Mouse (Mus musculus): ENCODE results near the gene Dnah17.

The Dnah17 gene

GRCm38 (mm10) chr11:117993190-117994175 is 137.0 kb downstream of the Dnah17 start:
- peak; percentile 36 for DNase-seq

- DNase-seq, result peak; percentile 42
Measured at GRCm38 (mm10) chr11:117991502-117992470, 138.6 kb downstream of the Dnah17 start.

DNA sequence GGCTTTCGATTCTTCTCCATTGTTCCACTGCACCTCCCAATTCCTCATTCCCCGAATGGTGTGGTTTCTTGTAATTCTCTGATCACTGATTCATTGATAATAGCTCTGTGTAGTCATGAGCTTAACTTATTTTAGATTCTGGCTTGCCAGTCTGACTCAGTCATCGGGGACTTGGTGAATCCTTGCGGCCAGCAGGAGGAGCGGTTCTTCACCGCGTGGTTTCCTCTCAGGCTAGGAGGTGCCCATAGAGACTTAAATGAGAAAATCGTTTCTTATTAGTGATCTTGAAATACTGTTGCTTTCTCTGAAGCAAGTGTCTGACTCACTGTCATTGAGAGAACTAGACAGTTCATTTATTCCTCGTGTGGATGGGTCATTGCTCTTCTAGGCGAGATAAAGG is 140.5 kb downstream of the Dnah17 start:
- DNase-seq, result no peak

- DNase-seq, result no peak
Measured at GRCm38 (mm10) chr11:117989241-117989640, 141.2 kb downstream of the Dnah17 start.

DNA sequence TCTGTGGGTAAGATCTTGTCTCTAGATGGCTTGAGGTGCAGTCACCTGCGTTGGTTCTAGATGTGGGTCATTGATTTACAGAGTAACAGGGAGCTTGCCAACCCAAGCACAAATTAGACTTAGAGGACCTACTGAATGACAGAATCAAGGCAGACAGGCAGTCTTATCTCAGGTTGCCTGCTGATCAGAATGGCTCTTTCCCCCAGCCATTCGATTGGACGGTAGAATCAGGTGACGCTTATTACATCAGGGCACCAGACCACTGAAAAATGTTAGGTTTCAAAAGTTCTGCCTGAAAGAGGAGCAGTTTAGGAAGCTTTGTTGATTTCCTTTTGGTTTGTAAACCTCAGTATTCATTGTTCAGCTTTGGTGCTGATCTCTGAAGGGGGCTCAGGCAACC is 142.5 kb downstream of the Dnah17 start:
- peak; percentile 75 for DNase-seq

DNA sequence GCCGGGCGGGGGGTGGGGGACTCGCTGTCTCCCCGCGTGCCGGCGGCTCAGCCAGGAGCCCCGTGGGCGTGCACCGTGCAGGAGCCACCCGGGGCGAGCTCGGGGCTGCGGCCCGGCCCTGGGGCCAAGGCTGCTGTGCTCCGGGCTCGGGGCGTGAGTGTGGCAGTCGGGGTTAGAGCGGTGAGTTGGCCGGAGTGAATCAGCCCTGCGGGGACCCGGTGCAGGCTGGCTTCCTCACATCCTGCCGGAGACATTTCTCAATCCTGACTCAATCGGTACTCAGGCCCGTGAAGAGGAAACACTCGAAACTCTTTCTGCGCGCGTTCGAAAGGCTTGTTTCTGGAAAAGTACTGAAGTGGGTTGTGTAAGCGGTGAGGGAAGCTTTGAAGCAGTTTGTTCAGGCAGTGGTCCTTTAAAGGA is 143.4 kb downstream of the Dnah17 start:
- DNase-seq, result no peak

DNA sequence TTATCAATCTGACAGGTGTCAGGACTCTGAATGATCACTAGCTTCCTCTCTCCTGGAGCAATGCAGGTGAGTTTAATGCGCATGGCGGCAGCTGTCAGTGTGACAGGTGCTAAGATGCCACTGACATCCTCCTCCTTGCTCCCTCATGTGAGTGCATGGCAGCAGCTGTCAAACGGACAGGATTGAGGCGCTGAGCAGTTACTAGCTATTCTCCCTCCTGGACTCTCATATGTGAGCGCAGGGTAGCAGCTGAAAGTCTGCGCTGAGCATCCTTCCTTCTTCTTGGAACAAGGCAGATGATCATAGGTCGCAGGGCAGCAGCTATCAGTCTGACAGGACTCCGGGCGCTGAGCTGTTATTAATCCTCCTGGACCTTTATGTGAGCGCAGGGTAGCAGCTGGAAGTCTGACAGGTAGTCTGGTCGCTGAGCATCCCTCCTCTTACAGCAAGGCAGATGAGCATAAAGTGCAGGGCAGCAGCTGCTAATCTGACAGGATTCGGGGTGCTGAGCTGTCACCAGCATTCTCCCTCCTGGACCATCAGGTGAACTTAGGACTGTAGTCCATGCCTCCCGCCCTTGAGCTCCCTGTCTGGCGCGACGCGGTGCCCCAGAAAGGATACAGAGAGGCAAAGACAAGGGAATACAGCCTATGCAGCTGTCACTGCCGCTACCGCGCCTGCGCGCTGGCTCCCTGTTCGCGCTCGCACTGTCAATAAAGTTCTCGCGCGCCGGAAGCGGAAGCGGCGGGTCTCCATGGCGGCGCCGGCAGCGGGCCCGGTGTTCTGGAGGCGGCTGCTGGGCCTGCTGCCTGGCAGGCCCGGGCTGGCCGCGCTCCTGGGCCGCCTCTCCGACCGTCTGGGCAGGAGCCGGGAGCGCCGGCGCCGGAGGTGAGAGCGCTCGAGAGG is 144.1 kb downstream of the Dnah17 start, which contains the start of gene Pgs1:
Gene Pgs1 (plus strand): TSS at position 167 of the 906 bp plus-strand sequence.
- DNase-seq, result peak; percentile 91

DNA sequence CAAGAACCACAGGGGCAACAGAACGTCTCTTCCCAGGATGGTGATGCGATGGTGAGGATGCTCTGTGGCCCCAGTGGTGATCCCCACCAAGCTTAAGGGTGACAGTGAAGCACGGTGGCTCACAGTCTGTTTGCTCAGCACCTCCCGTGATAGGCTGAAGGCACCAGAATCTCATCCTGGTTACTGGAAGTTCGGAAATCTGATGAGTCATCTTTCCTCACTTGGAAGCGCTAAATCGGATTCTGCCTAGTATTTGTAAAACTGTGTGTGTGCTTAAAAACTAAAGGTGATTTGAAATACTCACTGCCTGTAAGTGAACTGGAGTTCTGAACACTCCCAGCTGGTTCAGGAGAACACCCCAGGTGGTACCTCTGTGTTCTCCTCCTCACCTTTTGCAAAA is 146.7 kb downstream of the Dnah17 start:
- DNase-seq, result no peak

DNA sequence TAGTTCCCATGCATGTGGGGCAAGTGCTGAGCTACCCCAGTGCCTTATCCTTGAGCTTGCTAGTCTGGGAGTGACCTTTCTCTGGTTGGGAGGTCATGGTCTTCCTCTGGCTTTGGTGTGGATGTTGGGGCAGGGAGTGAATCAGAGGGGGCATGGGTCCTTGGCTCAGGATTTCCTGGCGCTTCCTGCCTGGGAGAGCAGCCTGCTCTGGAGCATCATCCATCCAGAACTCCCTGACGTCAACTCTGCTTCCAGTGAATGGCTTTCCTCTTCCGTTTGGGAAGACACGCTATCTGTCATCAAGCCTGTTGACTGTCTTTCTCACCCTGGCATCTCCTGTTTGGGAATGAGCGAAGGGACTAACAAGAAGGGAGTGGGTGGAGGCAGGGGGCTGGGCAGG is 148.0 kb downstream of the Dnah17 start:
- DNase-seq, result peak; percentile 60

- DNase-seq, result no peak
Measured at GRCm38 (mm10) chr11:117979388-117979787, 151.0 kb downstream of the Dnah17 start.

DNA sequence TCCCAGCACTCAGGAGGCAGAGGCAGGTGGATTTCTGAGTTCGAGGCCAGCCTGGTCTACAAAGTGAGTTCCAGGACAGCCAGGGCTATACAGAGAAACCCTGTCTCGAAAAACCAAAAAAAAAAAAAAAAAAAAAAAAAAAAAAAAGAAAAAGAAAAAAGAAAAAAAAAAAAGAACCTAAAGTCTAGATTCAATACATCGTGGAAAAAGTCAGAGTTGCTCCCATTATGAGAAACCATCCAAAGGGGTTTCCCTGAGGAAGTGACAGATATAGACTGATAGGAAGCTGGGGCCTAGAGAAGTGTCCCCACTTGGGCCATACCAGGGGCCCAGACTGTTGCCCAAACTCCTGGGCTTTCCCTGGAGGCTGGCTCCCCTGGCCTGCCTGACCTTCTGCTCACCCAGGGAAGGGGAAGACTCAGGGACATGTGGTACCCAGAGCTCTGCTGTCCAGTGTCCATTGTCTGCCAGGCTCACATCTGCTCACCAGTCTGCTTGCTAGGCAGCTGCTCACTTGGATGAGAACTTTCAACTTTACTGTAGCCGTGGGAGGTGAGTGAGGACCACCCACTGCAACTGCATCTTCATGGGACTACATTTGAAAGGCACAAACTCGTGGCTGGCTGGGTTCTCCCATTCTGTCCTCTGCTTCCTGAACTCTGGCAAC is 152.6 kb downstream of the Dnah17 start:
- no peak for DNase-seq

DNA sequence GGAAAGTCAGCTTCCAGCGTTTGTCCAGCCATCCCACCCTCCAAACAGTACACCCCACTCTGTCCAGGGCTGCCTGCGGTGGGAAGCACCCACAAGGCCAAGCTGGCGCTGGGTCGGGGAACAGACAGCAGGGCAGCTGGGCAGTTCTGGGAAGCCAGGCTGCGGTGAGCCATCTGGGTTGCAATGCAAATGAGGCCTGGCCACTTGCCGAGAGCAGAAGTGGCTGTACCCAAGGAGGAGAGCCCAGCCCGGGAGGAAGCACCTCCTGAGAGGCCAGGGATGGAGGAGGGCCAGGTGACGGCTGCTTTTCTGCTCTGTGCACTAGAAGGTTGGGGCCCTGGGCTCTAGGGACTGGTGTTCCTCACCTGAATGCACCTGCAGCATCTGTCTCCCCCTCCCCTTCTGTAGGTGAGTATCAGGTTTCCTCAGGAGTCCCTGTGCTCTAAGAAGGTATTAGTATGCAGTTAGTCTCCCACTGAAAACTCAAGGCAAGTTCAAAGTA is 154.3 kb downstream of the Dnah17 start:
- no peak for DNase-seq

- no peak for DNase-seq
Measured at GRCm38 (mm10) chr11:117975211-117975967, 155.0 kb downstream of the Dnah17 start.

- DNase-seq, result no peak
Measured at GRCm38 (mm10) chr11:117974327-117975125, 155.9 kb downstream of the Dnah17 start.

GRCm38 (mm10) chr11:117973569-117973968 is 156.9 kb downstream of the Dnah17 start:
- DNase-seq, result no peak

DNA sequence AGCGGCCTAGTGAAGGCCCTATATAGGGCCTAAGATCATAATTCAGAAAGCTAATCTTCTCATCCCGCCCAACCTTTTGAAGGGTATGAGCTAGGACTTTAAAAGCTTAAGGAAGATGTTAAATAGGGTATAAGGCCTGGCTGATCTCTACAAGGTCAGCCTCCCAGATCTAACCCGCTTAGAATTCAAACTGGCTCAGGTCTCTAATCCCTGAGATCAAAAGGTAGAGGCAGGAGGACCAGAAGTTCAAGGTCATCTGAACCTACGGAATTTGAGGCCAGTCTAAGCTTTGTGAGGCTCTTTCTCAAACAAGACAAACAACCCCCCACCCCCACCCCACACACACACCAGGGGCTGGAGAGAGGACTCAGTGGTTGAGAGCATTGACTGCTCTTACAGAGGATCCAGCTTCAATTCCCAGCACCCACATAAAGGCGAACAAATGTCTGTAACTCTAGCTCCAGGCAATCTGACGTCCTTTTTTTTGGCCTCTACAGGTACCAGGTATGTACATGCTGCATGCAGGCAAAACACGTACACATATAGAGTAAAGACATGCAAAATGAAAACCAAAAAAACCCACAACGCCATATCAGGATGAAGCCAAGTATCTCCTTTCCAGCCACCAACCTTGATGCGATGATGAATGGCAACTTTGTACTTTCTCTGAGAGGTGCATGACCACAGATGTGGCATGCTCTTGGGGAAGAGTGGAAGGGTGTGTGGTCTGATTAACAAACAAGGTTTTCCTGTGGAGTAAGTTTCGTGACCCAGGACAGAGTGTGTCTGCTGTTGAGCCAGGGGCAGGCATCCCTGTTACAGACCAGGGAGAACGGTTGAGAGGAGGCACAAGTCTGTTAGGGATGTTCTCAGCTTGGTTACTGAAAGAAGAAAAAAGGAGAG is 157.5 kb downstream of the Dnah17 start:
- DNase-seq, result no peak

All from kidney, adult 9 months (tissue).